Mouse (Mus musculus) cerebellum, adult 2 months (tissue): ENCODE results near the gene Krr1.

ENCODE experiments used
- CTCF ChIP-seq: fragments of 200-500 bp; IDR thresholded peaks from 2 replicates; pipeline ENCODE4 v1.5.1; 2011; ENCODE audit warnings: low read depth, mild to moderate bottlenecking, control low read depth, low read length, moderate library complexity, borderline replicate concordance; ENCODE audit not compliant: insufficient read depth
- POLR2A ChIP-seq: fragments of 200-500 bp; IDR thresholded peaks from 2 replicates; pipeline ENCODE4 v1.6.1; 2011; ENCODE audit warnings: low read length, control low read depth, borderline replicate concordance; ENCODE audit not compliant: insufficient read depth

DNA sequence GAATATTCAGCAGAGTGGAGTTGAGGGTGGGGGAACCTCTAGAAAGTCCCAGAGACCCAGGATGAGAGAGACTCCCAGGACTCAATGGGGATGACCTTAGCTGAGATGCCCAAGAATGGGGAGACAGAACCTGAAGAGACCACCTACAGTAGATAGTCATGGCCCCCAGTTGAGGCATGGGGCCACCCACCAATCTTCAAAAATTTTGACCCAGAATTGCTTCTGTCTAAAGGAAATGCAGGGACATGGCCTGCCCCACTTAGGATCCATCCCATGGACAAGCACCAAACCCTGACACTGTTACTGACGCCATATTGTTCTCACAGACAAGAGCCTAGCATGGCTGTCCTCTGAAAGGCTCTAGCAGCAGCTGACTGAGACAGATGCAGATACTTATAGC is 24.4 kb upstream of the Krr1 start:
- TF ChIP-seq POLR2A (no peak), CTCF (no peak)
